Mouse (Mus musculus): ENCODE data around the gene Scn5a. TPM values are rescaled to one million over a fixed set of nuclear protein-coding genes. Genes with fewer than 3 reads are reported as not detected.

Scn5a gene
- polyA plus RNA-seq, 1 experiment: 0.21 TPM

DNA sequence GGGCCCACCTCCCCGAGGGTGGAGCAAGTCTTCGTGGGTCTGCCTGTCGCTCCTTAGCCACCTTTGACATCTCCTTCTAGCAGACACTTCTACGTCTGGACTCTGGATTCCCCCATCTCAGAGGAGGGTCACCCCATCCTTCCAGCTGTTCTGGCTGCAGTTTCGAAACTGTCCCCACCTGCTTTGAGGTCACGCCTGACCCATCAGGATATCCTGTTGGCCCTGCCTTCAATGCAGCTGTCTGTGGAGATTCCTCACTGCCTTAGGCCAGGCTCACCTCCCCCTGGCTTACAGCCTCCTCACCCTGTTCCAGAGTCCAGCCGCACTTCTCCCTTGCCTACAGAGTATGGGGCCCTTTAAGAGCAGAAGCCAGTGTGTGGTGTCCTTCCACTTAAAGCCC is 79.9 kb downstream of the Scn5a start:
- 94% methylated on average over 7 of the region's 7 CpGs for WGBS

GRCm38 (mm10) chr9:119498247-119498607 is 80.6 kb downstream of the Scn5a start:
- no peak overlapping the region for H3K4me3 ChIP-seq (replicated peaks; ENCODE audit: insufficient read depth, low read depth, low read length)
- WGBS: 83% methylated on average over 9 of the region's 9 CpGs
- DNase-seq: no peak
- TF ChIP-seq POLR2A (IDR thresholded peaks at IDR 0.05; ENCODE audit: borderline replicate concordance, insufficient read depth, low read length) (no peak), CTCF (IDR thresholded peaks at IDR 0.05; ENCODE audit: borderline replicate concordance, insufficient read depth, low read depth, low read length) (no peak)
- H3K27me3 ChIP-seq (ENCODE audit: control insufficient read depth, insufficient read depth, low read length): no peaks in the 10 kb centered on the region
- peaks cover 7% of the 10 kb centered on the region; the same call in 1 of the 2 replicates for H3K4me1 ChIP-seq (ENCODE audit: control insufficient read depth, insufficient read depth, low read length)
- H3K27ac ChIP-seq (ENCODE audit: insufficient read depth, low read length): no peak overlapping the region

More for the DNA sequence above, 79.9 kb downstream of the Scn5a start:
- Histone ChIP-seq H3K27me3 (ENCODE audit: control insufficient read depth, insufficient read depth, low read length) (no peaks in the 10 kb centered on the region), H3K27ac (ENCODE audit: insufficient read depth, low read length) (no peak overlapping the region), H3K4me1 (ENCODE audit: control insufficient read depth, insufficient read depth, low read length) (peaks cover 7% of the 10 kb centered on the region; the same call in 1 of the 2 replicates), H3K4me3 (replicated peaks; ENCODE audit: insufficient read depth, low read depth, low read length) (no peak overlapping the region)
- TF ChIP-seq POLR2A (IDR thresholded peaks at IDR 0.05; ENCODE audit: borderline replicate concordance, insufficient read depth, low read length): no peak
- no peak for TF ChIP-seq CTCF (IDR thresholded peaks at IDR 0.05; ENCODE audit: borderline replicate concordance, insufficient read depth, low read depth, low read length)
- DNase-seq: no peak

DNA sequence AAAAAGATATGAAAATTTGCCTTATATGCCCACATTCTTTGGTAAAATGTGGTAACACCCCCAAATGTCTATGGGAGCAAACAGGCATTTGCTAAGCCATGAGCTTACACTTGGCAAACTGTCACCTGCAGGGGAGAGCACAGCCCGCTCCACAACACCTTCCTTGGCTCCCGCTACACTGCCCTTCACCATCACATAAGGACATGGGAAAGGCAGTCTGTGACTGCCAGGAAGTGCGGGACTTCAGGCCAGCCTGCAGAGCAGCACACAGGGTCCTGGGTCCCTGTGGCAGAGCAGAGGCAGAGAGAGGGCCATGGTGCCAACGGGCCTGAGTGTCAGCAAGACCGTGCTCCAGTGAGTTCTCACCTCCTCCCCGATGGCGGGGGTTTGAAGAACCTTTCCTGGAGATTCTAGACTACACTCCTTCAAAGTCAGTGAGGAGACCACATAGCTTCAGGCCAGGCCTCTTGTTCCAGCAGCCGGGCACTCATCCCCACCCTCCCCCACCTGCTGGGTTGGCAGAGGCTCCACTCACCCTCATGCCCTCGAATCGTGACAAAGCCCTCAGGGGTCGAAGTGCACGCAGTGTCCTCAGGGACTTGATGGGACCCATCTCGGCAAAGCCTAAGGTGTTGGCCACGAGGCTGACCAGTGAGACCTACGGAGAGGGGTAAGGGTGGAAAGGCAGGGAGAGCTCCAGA is 81.1 kb downstream of the Scn5a start:
- no peak for DNase-seq
- TF ChIP-seq POLR2A (IDR thresholded peaks at IDR 0.05; ENCODE audit: borderline replicate concordance, insufficient read depth, low read length): no peak
- TF ChIP-seq CTCF (IDR thresholded peaks at IDR 0.05; ENCODE audit: borderline replicate concordance, insufficient read depth, low read depth, low read length): no peak
- Histone ChIP-seq H3K4me3 (replicated peaks; ENCODE audit: insufficient read depth, low read depth, low read length) (no peak overlapping the region), H3K4me1 (ENCODE audit: control insufficient read depth, insufficient read depth, low read length) (peaks cover 7% of the 10 kb centered on the region; the same call in 1 of the 2 replicates), H3K27ac (ENCODE audit: insufficient read depth, low read length) (no peak overlapping the region), H3K27me3 (ENCODE audit: control insufficient read depth, insufficient read depth, low read length) (no peaks in the 10 kb centered on the region)
- WGBS: 57% methylated on average over 15 of the region's 15 CpGs

GRCm38 (mm10) chr9:119496960-119497359 is 81.9 kb downstream of the Scn5a start:
- no peak for DNase-seq
- TF ChIP-seq POLR2A (IDR thresholded peaks at IDR 0.05; ENCODE audit: borderline replicate concordance, insufficient read depth, low read length) (no peak), CTCF (IDR thresholded peaks at IDR 0.05; ENCODE audit: borderline replicate concordance, insufficient read depth, low read depth, low read length) (no peak)
- no peak overlapping the region for H3K4me3 ChIP-seq (replicated peaks; ENCODE audit: insufficient read depth, low read depth, low read length)
- 80% methylated on average over 5 of the region's 5 CpGs for WGBS
- no peaks in the 10 kb centered on the region for H3K27me3 ChIP-seq (ENCODE audit: control insufficient read depth, insufficient read depth, low read length)
- H3K4me1 ChIP-seq (ENCODE audit: control insufficient read depth, insufficient read depth, low read length): peaks cover 7% of the 10 kb centered on the region; the same call in 1 of the 2 replicates
- no peak overlapping the region for H3K27ac ChIP-seq (ENCODE audit: insufficient read depth, low read length)

DNA sequence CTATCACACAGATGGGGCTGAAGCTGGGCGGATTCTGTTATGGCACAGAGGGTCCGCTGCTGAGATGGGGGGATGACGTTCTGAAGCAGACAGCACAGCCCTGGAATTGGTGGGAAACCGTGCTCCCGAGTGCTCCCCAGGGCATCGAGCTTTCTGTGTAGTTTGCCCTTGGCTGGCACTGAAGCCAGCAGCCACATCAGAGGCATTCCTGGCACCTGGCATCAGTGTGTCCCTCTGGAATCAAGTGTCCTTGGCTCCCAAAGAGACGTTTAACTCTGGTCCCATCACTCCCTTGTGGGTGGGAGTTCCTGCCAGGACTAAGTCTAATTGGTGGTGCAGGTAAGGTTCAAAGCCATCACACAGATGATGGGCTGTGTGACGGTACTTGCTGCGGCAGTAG is 82.5 kb downstream of the Scn5a start:
- Histone ChIP-seq H3K4me1 (ENCODE audit: control insufficient read depth, insufficient read depth, low read length) (peaks cover 3% of the 10 kb centered on the region; the same call in 1 of the 2 replicates), H3K27ac (ENCODE audit: insufficient read depth, low read length) (no peak overlapping the region), H3K4me3 (replicated peaks; ENCODE audit: insufficient read depth, low read depth, low read length) (no peak overlapping the region), H3K27me3 (ENCODE audit: control insufficient read depth, insufficient read depth, low read length) (no peaks in the 10 kb centered on the region)
- no peak for DNase-seq
- TF ChIP-seq POLR2A (IDR thresholded peaks at IDR 0.05; ENCODE audit: borderline replicate concordance, insufficient read depth, low read length): no peak
- TF ChIP-seq CTCF (IDR thresholded peaks at IDR 0.05; ENCODE audit: borderline replicate concordance, insufficient read depth, low read depth, low read length): no peak
- WGBS: 67% methylated on average over 9 of the region's 9 CpGs

DNA sequence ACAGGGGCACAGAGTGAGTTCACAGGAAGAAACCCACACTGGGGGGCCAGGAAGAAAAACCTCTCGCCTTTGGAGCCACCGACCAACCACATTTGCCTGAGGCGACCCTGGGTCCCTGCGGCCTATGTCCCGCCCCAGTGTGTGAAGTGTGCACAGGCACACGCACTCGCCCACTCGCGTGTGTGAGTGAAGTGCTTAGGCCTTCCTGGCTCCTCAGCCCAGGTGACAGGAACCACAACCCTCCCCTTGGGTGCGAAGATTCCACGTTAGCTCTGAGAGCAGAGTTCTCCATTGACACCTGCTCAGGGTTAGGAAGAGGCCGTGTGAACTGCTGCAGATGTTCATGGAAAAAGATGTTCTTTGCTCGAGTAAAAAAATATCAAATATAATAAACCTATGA is 93.9 kb downstream of the Scn5a start:
- WGBS: 98% methylated on average over 13 of the region's 13 CpGs
- no peak for TF ChIP-seq POLR2A (IDR thresholded peaks at IDR 0.05; ENCODE audit: borderline replicate concordance, insufficient read depth, low read length)
- TF ChIP-seq CTCF (IDR thresholded peaks at IDR 0.05; ENCODE audit: borderline replicate concordance, insufficient read depth, low read depth, low read length): no peak
- peaks cover 8% of the 10 kb centered on the region for H3K4me1 ChIP-seq (ENCODE audit: control insufficient read depth, insufficient read depth, low read length)
- no peak overlapping the region for H3K27ac ChIP-seq (ENCODE audit: insufficient read depth, low read length)
- H3K4me3 ChIP-seq (replicated peaks; ENCODE audit: insufficient read depth, low read depth, low read length): no peak overlapping the region
- no peak for DNase-seq
- H3K27me3 ChIP-seq (ENCODE audit: control insufficient read depth, insufficient read depth, low read length): no peaks in the 10 kb centered on the region; the same call in 1 of the 2 replicates

DNA sequence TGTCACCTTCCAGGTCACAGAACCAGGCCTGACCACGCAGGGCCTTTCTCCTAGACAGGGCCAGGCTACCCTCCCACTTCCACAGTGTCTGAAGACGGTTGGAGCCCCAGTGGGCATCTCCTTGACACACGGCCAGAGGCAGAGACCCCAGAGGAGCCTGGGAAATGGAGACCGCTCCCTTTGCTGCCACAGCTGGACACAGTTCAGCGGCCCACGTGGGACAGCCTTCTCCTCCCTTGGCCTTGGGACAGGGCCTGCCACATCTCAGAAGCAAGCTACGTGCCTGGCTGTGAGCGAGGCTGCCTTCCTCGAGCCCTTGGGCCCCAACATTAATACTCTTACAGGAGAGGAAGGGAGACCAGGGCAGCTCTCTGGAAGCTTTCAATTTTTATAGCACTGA is 94.4 kb downstream of the Scn5a start:
- Histone ChIP-seq H3K4me3 (replicated peaks; ENCODE audit: insufficient read depth, low read depth, low read length) (no peak overlapping the region), H3K27ac (ENCODE audit: insufficient read depth, low read length) (no peak overlapping the region), H3K27me3 (ENCODE audit: control insufficient read depth, insufficient read depth, low read length) (no peaks in the 10 kb centered on the region; the same call in 1 of the 2 replicates), H3K4me1 (ENCODE audit: control insufficient read depth, insufficient read depth, low read length) (peaks cover 8% of the 10 kb centered on the region)
- no peak for DNase-seq
- no peak for TF ChIP-seq CTCF (IDR thresholded peaks at IDR 0.05; ENCODE audit: borderline replicate concordance, insufficient read depth, low read depth, low read length)
- no peak for TF ChIP-seq POLR2A (IDR thresholded peaks at IDR 0.05; ENCODE audit: borderline replicate concordance, insufficient read depth, low read length)
- WGBS: 77% methylated on average over 9 of the region's 9 CpGs
